Mouse (Mus musculus) splenic B cell, adult 2 months (primary cell): Measurements from ENCODE around the gene Tead3.
A peak's percentile ranks its signal among the peaks of the same experiment; 100 is the strongest.
"Not testable (repeated sequence)": the region's sequence is repeated elsewhere in the genome, so short reads cannot be mapped to it uniquely, and the experiment has no call there.

Experiments used
- DNase-seq: peaks from one replicate; pipeline ENCODE4 v3.0.0-alpha.2; 2011; ENCODE audit warnings: low read depth, low spot score
- H3K27me3 ChIP-seq: 2 replicates; pipeline ENCODE4 v1.6.1; 2012; ENCODE audit warnings: mild to moderate bottlenecking, low read length, moderate library complexity, mixed read lengths; ENCODE audit not compliant: control insufficient read depth, poor library complexity, insufficient read depth, severe bottlenecking
- H3K36me3 ChIP-seq: 2 replicates; pipeline ENCODE4 v1.6.1; 2012; ENCODE audit warnings: mild to moderate bottlenecking, low read length, moderate library complexity, mixed read lengths; ENCODE audit not compliant: control insufficient read depth, poor library complexity, insufficient read depth, severe bottlenecking

The Tead3 gene

GRCm38 (mm10) chr17:28347327-28347726 lies 3.3 kb downstream of the Tead3 start:
- DNase-seq: no peak
- Histone ChIP-seq H3K36me3 (no peaks in the 10 kb centered on the region), H3K27me3 (no peaks in the 10 kb centered on the region; the same call in 1 of the 2 replicates)

- no peaks in the 10 kb centered on the region for H3K36me3 ChIP-seq
- H3K27me3 ChIP-seq: no peaks in the 10 kb centered on the region; the same call in 1 of the 2 replicates
- no peak for DNase-seq
Observed at GRCm38 (mm10) chr17:28345882-28346281, 4.7 kb downstream of the Tead3 start.

GRCm38 (mm10) chr17:28345271-28345721 lies 5.3 kb downstream of the Tead3 start:
- H3K36me3 ChIP-seq: no peaks in the 10 kb centered on the region
- no peak for DNase-seq
- H3K27me3 ChIP-seq: no peaks in the 10 kb centered on the region; the same call in 1 of the 2 replicates

- H3K27me3 ChIP-seq: no peaks in the 10 kb centered on the region; the same call in 1 of the 2 replicates
- H3K36me3 ChIP-seq: no peaks in the 10 kb centered on the region
- DNase-seq: no peak
Observed at GRCm38 (mm10) chr17:28344670-28345069, 5.9 kb downstream of the Tead3 start.

- DNase-seq: no peak
- no peaks in the 10 kb centered on the region; the same call in 1 of the 2 replicates for H3K27me3 ChIP-seq
- no peaks in the 10 kb centered on the region for H3K36me3 ChIP-seq
Observed at GRCm38 (mm10) chr17:28344050-28344607, 6.5 kb downstream of the Tead3 start.

- no peaks in the 10 kb centered on the region for H3K27me3 ChIP-seq
- DNase-seq: peak; percentile 50
Observed at GRCm38 (mm10) chr17:28341091-28341490, 9.5 kb downstream of the Tead3 start.

GRCm38 (mm10) chr17:28340578-28340977 lies 10.0 kb downstream of the Tead3 start:
- DNase-seq: no peak
- Histone ChIP-seq H3K36me3 (no peaks in the 10 kb centered on the region), H3K27me3 (no peaks in the 10 kb centered on the region)

More at GRCm38 (mm10) chr17:28341091-28341490, 9.5 kb downstream of the Tead3 start:
- H3K36me3 ChIP-seq: no peaks in the 10 kb centered on the region

- Histone ChIP-seq H3K36me3 (no peaks in the 10 kb centered on the region), H3K27me3 (no peaks in the 10 kb centered on the region)
- no peak for DNase-seq
Observed at GRCm38 (mm10) chr17:28337547-28337946, 13.1 kb downstream of the Tead3 start.

GRCm38 (mm10) chr17:28335267-28335666 lies 15.3 kb downstream of the Tead3 start:
- H3K36me3 ChIP-seq: no peaks in the 10 kb centered on the region
- no peaks in the 10 kb centered on the region for H3K27me3 ChIP-seq
- no peak for DNase-seq

GRCm38 (mm10) chr17:28332915-28333546 lies 17.6 kb downstream of the Tead3 start:
- no peaks in the 10 kb centered on the region for H3K27me3 ChIP-seq
- 0 out of 2 replicates have a peak, but pooled peaks cover 2% of the 10 kb centered on the region for H3K36me3 ChIP-seq

GRCm38 (mm10) chr17:28332113-28332914 lies 18.3 kb downstream of the Tead3 start:
- DNase-seq: no peak
- Histone ChIP-seq H3K36me3 (0 out of 2 replicates have a peak, but pooled peaks cover 2% of the 10 kb centered on the region), H3K27me3 (no peaks in the 10 kb centered on the region)

More at GRCm38 (mm10) chr17:28332915-28333546, 17.6 kb downstream of the Tead3 start:
- DNase-seq: no peak

- no peaks in the 10 kb centered on the region for H3K27me3 ChIP-seq
- no peak for DNase-seq
- H3K36me3 ChIP-seq: 0 out of 2 replicates have a peak, but pooled peaks cover 2% of the 10 kb centered on the region
Observed at GRCm38 (mm10) chr17:28331241-28332112, 19.1 kb downstream of the Tead3 start.

- H3K27me3 ChIP-seq, DNase-seq, H3K36me3 ChIP-seq: not testable (repeated sequence)
Observed at GRCm38 (mm10) chr17:28330590-28330989, 20.0 kb downstream of the Tead3 start.

- no peaks in the 10 kb centered on the region for H3K27me3 ChIP-seq
- H3K36me3 ChIP-seq: peaks cover 2% of the 10 kb centered on the region; the same call in 1 of the 2 replicates
- no peak for DNase-seq
Observed at GRCm38 (mm10) chr17:28330232-28330546, 20.4 kb downstream of the Tead3 start.
